Mouse (Mus musculus) forebrain, embryonic 10.5 days (tissue): ENCODE measurements around the gene Ssbp2. TPM values are rescaled to one million over a fixed set of nuclear protein-coding genes. Genes with fewer than 3 reads are reported as not detected.
A peak's percentile ranks its signal among the peaks of the same experiment; 100 is the strongest.

ENCODE experiments used
- DNase-seq: peaks from one replicate; pipeline ENCODE4 v3.0.0-alpha.2; 2017; ENCODE audit warnings: low spot score; ENCODE audit errors: extremely low spot score
- H3K27ac ChIP-seq: fragments of 300-500 bp; sonication (generic); 2 replicates; pipeline ENCODE4 v1.5.1; 2016; ENCODE audit warnings: mild to moderate bottlenecking
- H3K27me3 ChIP-seq: fragments of 300-500 bp; sonication (generic); 2 replicates; pipeline ENCODE4 v1.6.1; 2016; ENCODE audit warnings: mild to moderate bottlenecking; ENCODE audit not compliant: poor library complexity, severe bottlenecking
- H3K36me3 ChIP-seq: fragments of 300-500 bp; sonication (generic); replicated peaks from 2 replicates; pipeline ENCODE4 v1.6.1; 2016; ENCODE audit warnings: mild to moderate bottlenecking, moderate library complexity
- H3K4me1 ChIP-seq: fragments of 300-500 bp; sonication (generic); 2 replicates; pipeline ENCODE4 v1.6.1; 2016
- H3K4me3 ChIP-seq: fragments of 300-500 bp; sonication (generic); 2 replicates; pipeline ENCODE4 v1.5.1; 2016; ENCODE audit warnings: mild to moderate bottlenecking, moderate library complexity
- H3K9me3 ChIP-seq: fragments of 300-500 bp; sonication (generic); 2 replicates; pipeline ENCODE4 v1.6.1; 2016; ENCODE audit warnings: mild to moderate bottlenecking, moderate library complexity
- WGBS: fragments of 180-500 bp; shearing (Covaris S2); methylation state at CpG from one replicate; pipeline ENCODE4 v1.1.7; 2016; 5-methylcytosine and 5-hydroxymethylcytosine counted together
- polyA plus RNA-seq: library from polyadenylated mRNA; unstranded; fragments of >200 nt; fragmentation: Nextera tagmentation; extraction: Ambion mirVana; gene quantifications from 2 replicates; pipeline ENCODE4 v1.2.1, GENCODE M21; 2016

Gene Ssbp2
- polyA plus RNA-seq, 1 experiment from 2014 or later = 149 TPM

DNA sequence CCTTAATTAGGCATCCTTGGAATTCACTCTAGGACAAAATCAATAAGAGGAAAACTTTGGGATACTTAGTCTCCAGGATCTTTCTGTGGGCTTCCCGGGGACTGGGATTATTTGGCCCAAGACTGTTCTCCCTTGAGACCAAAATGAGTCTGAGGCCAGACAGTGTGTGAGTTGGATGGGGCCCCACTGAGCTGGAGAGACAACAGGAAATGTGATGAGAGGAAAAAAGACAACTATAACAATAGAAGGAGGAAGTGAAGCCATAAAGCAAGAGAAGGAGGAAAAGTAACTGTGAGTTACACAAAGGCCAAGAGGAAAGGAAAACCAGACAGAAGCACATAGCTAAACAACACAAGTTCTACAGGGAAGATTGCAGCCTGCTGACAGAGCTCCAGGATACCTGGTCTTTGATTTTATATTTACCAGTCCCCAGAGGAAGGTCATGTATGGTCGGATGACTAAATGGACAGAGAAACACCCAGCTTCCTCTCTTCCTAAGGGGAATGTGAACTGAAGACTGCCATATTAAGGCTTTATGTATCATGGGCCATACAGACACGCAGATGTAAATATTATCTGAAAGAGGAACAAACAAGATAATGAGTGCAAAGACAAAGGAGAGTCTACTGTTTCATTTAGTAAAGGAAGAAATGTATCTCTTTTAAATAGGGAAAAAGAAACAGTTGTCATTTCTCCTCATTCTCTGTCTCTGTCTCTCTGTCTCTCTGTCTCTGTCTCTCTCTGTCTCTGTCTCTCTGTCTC is 8.5 kb upstream of the Ssbp2 start:
- H3K27me3 ChIP-seq = no peaks in the 10 kb centered on the region
- WGBS = 83% methylated on average over 3 of the region's 3 CpGs
- no peak overlapping the region for H3K27ac ChIP-seq

DNA sequence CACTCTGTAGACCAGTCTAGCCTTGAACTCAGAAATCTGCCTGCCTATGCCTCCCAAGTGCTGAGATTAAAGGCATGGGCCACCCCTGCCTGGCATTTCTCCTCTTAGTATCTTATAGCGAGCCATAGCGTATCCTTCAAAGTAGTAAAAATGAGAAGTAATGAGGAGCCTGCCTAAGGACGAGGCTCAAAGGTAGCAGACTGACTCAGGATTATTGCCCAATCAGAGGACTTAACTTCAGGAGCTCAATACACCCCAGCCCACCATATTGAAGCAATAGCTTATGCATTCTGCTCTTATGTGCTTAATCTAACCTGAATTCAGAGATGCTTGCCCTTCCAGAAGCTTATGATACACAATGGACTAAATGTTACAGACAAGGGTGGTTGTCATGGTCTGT is 7.8 kb upstream of the Ssbp2 start:
- Histone ChIP-seq H3K27me3 (no peaks in the 10 kb centered on the region), H3K4me3 (no peak overlapping the region), H3K36me3 (no peaks in the 10 kb centered on the region), H3K27ac (no peak overlapping the region), H3K9me3 (no peaks in the 10 kb centered on the region), H3K4me1 (peaks cover 10% of the 10 kb centered on the region; the same call in 1 of the 2 replicates)
- no peak for DNase-seq
- WGBS = 91% methylated on average over 3 of the region's 3 CpGs

More for the DNA sequence above, 8.5 kb upstream of the Ssbp2 start:
- no peaks in the 10 kb centered on the region for H3K9me3 ChIP-seq
- peaks cover 10% of the 10 kb centered on the region; the same call in 1 of the 2 replicates for H3K4me1 ChIP-seq
- no peak for DNase-seq
- no peaks in the 10 kb centered on the region for H3K36me3 ChIP-seq
- no peak overlapping the region for H3K4me3 ChIP-seq

DNA sequence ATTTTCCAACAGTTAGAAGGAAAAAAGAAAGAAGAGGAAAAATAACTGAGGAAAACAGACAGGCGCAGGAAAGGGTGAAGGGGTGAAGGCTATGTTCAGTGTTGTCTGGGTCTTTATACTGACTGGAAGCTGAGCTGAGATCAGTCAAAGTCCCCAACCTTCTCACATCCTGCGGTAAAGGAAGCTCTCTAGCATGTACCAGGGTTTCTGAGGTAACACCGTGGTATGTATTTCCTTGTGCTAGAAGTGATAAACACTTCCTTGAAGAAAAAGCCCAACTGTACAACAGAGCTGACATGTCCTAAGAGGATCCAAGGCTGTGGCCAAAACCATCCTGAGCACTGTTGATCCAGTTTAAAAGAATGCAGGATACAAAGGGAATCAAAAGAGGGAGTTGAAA is 6.8 kb upstream of the Ssbp2 start:
- WGBS = 91% methylated on average over 3 of the region's 3 CpGs
- no peaks in the 10 kb centered on the region for H3K9me3 ChIP-seq
- H3K27ac ChIP-seq = no peak overlapping the region
- H3K4me1 ChIP-seq = peaks cover 10% of the 10 kb centered on the region; the same call in 1 of the 2 replicates
- DNase-seq = no peak
- no peaks in the 10 kb centered on the region for H3K27me3 ChIP-seq
- H3K36me3 ChIP-seq = no peaks in the 10 kb centered on the region
- H3K4me3 ChIP-seq = no peak overlapping the region

DNA sequence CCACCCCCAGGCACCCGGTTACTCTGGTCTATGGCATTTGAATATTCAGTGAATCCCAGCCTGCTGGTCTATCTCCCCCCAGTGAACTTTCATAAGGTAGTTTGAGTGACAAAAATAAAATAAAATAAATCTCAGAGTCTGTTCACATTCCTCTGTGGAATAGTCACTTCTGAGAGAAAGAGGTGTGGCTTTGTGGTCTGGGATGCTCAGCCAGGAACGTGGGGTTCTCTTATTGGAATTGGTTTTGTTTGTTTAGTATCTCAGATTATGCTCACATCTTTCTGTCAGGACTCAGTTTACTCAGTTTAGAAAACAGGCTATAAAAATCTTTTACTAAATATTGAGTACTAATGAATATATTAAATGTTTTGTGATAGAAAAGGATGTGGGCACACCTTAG is 4.0 kb upstream of the Ssbp2 start:
- DNase-seq = no peak
- H3K4me1 ChIP-seq = peaks cover 30% of the 10 kb centered on the region
- no peaks in the 10 kb centered on the region for H3K36me3 ChIP-seq
- H3K27ac ChIP-seq = no peak overlapping the region
- H3K9me3 ChIP-seq = no peaks in the 10 kb centered on the region
- 78% methylated on average over 2 of the region's 2 CpGs for WGBS
- H3K4me3 ChIP-seq = no peak overlapping the region
- no peaks in the 10 kb centered on the region for H3K27me3 ChIP-seq

DNA sequence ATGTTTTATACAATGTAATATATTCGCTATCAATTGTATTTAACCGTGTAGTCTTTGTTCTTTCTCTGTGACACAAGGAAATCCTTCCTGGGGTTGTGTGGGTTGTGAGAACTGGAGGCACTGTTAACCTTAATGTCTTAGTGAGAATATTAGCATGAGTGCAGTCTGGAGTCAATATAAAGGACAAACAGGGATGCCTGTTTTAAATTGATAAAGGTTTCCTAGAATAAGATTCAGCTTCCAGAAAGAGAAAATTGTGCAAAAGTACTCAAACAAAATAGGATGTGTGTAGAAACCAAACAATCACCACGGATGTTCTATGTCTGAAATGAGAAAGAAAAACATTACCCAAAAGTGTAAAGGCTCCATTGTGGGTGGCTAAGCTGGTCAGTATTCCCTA is 3.3 kb upstream of the Ssbp2 start:
- no peaks in the 10 kb centered on the region for H3K27me3 ChIP-seq
- WGBS = 87% methylated on average over 3 of the region's 3 CpGs
- H3K9me3 ChIP-seq = no peaks in the 10 kb centered on the region
- no peaks in the 10 kb centered on the region for H3K36me3 ChIP-seq
- H3K4me1 ChIP-seq = peaks cover 24% of the 10 kb centered on the region
- H3K27ac ChIP-seq = no peak overlapping the region
- H3K4me3 ChIP-seq = no peak overlapping the region
- no peak for DNase-seq

DNA sequence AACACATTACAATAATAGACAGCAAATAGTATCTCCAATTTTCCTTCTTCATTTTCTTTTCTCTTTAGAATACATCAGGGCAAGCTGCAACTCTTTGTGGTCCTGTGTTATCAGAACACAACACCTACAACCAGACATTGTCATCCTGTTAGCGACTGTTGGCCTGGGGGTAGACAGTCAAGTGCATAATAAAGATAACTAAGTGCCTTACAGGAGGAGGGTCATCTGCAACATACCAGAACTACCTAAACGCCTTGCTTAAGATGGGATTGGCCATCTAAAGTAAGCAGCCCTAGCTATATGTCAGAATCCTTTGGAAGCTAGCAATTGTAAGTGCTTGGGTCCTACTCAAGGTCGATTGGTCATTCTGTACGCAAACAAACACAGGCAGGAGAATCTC is 2.1 kb upstream of the Ssbp2 start:
- Histone ChIP-seq H3K27ac (no peak overlapping the region), H3K4me3 (no peak overlapping the region), H3K27me3 (no peaks in the 10 kb centered on the region), H3K36me3 (no peaks in the 10 kb centered on the region), H3K4me1 (peaks cover 33% of the 10 kb centered on the region), H3K9me3 (no peaks in the 10 kb centered on the region)
- 86% methylated on average over 4 of the region's 4 CpGs for WGBS
- no peak for DNase-seq

DNA sequence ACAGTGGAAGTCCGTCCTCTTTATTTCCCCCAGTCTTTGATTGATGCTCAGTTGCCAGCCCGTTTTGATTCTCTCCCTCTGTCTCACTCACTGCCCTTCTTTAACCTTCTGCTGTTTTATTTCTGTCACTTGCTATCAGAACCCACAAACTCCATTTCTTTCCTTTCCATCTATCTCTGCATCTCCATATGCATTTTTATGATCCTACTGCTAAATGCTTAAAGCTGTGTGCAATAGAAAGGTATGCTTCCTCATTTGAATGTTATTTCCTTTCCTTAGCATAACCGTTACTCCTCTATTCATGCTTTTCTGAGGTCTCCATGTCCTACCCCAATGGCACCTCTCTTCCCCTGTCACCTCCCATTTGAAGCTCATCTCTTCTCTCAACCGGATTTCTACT is 594 bp upstream of the Ssbp2 start:
- Histone ChIP-seq H3K27me3 (no peaks in the 10 kb centered on the region), H3K4me3 (no peak overlapping the region), H3K9me3 (no peaks in the 10 kb centered on the region), H3K27ac (peak overlapping the region; percentile 98), H3K4me1 (peaks cover 45% of the 10 kb centered on the region), H3K36me3 (no peaks in the 10 kb centered on the region)
- WGBS = 30% methylated on average over 4 of the region's 4 CpGs
- no peak for DNase-seq

DNA sequence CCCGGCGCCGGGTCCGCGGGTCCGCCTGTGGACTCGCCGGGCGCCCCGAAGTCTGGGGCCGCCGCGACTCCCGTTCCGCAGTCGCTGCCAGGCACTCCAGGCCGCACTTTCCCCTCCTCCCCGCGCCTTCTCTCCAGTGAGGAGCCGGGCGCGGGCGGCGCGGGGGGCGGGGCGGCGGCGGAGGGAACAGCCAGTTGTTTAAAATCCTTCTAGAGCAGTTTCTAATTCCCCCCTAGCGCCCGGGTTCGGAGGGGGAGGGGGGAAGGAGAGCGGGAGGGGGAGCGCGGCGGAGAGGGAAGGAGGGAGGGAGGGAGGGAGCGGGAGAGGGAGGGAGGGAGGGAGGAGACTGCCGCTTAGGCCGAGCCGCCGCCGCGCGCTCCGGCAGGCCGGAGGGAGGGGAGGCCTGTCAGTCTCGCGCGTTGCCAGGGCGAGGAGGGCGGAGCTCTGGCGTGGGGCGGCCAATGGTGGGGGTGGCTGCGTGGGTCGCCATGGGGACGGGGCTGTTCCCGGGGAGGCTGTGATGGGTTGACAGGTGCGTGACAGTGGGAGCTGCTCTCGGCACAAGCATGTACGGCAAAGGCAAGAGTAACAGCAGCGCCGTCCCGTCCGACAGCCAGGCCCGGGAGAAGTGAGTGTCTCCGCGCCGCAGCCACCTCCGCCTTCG is 670 bp downstream of the Ssbp2 start:
- Histone ChIP-seq H3K36me3 (no peaks in the 10 kb centered on the region), H3K9me3 (no peaks in the 10 kb centered on the region), H3K4me1 (peaks cover 45% of the 10 kb centered on the region), H3K4me3 (peak overlapping the region; percentile 96), H3K27me3 (no peaks in the 10 kb centered on the region), H3K27ac (peak overlapping the region; percentile 98)
- WGBS = under 1% methylated on average over 52 of the region's 70 CpGs
- peak; percentile 99 for DNase-seq

DNA sequence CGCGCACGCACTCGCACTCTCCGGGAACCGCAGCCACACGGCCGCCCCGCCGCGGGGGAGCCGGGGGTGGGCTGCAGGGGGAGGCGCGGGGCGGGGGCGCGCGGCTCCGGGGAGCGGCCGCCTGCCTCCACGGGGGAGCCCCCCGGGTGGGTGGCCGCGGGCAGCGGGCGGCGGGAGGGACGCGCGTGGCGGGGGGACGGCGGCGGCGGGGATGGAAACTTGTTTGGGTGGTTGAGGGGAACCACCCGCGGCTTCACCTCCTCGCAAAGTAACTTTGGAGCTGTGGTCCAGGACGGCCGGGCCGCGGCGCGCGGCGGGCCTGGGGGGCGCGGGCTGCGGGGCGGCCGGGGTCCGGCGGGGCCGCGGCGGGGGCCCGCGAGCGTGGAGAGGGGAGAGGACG is 1.2 kb downstream of the Ssbp2 start:
- Histone ChIP-seq H3K9me3 (no peaks in the 10 kb centered on the region), H3K27me3 (no peaks in the 10 kb centered on the region), H3K4me1 (peaks cover 45% of the 10 kb centered on the region), H3K36me3 (no peaks in the 10 kb centered on the region), H3K4me3 (peak overlapping the region; percentile 96), H3K27ac (peak overlapping the region; percentile 98)
- 2% methylated on average over 44 of the region's 61 CpGs for WGBS
- DNase-seq = no peak

DNA sequence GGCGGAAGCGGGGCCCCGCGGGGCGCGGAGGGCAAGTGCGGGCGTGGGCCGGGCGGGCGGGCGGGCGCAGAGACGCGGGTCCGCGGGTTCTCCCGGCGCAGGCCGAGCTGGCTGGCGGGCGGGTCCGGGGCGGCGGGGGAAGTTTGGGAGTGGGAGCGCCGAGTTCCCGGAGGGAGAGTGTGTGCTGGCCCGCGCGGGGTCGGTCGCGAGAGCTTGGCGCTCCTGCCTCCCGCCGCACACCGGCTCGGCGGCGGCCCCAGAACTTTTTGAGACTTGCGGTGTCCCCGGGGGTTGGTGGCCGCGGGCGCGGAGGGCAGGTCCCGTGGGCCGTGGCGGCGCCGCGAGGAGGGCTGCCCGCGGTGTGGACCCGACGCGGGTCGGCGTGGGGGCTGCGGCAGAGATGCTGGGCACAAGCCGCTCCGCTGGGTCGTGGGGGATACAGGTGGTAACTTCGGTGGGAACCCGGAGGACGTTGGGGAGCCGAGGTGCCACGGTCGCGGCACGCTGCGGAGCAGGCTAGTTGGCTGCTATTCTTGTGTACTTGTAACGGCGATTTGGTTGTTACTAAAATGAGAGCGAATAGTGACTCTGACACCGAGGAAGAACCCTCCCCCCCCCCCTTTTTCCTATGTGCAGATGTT is 1.7 kb downstream of the Ssbp2 start:
- Histone ChIP-seq H3K27me3 (no peaks in the 10 kb centered on the region), H3K9me3 (no peaks in the 10 kb centered on the region), H3K4me3 (peak overlapping the region; percentile 96), H3K36me3 (no peaks in the 10 kb centered on the region), H3K27ac (peak overlapping the region; percentile 98), H3K4me1 (peaks cover 45% of the 10 kb centered on the region)
- DNase-seq = peak; percentile 44
- WGBS = under 1% methylated on average over 71 of the region's 77 CpGs

DNA sequence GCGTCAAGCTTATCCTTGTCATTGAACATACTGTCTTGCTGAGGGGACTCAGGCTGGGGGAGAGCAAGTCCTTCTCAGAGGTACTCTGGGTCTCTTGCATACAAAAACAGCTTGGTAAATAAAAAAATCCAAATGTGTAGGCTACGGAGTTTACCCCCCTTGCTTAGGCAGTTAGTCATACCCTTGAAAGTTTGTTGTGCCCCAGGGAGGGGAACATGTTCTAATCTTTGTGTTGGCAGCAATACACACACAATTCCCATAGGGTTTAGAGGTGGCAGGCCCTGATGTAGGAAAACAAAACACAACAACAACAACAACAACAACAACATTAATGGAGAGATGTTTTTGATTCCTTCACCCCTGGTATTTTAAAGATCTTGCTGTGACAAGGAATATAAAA is 2.3 kb downstream of the Ssbp2 start:
- Histone ChIP-seq H3K27ac (peak overlapping the region; percentile 98), H3K36me3 (no peaks in the 10 kb centered on the region), H3K9me3 (no peaks in the 10 kb centered on the region), H3K4me3 (peak overlapping the region; percentile 96), H3K4me1 (peaks cover 45% of the 10 kb centered on the region), H3K27me3 (no peaks in the 10 kb centered on the region)
- peak; percentile 22 for DNase-seq
- 5% methylated on average over 2 of the region's 2 CpGs for WGBS

DNA sequence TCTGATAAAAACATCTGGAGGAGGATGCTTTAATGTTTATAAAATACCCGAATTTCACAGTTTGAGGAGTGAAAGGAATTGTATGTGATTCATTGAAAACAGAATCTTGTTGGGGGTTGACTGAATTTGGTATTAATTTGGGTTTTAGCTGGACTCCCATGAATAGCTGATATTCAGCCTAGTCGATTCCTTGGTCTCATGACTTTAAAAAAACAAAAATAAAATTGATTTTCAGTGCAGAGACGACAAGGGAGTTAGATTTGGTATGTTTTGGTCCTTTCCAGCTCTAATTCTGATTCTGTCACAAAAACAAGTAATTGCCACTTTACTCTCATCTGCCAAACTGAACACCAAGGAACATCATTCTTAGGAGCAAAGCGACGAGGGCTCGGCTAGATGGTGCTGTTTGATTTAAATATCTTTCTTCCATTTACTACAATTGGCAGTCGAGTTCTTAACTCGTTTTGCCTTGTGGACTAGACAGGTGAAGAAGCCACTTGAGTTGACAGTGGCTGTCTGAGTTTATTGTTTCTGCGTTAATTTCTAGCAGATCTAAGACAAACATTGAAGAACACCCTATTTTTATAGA is 2.9 kb downstream of the Ssbp2 start:
- Histone ChIP-seq H3K27ac (no peak overlapping the region), H3K4me1 (peaks cover 45% of the 10 kb centered on the region), H3K36me3 (no peaks in the 10 kb centered on the region), H3K27me3 (no peaks in the 10 kb centered on the region), H3K9me3 (no peaks in the 10 kb centered on the region), H3K4me3 (peak overlapping the region; percentile 96)
- no peak for DNase-seq
- WGBS = 36% methylated on average over 9 of the region's 9 CpGs
